Mouse (Mus musculus) midbrain, postnatal 0 days (tissue): ENCODE results near the gene Cfap45. TPM values are rescaled to one million over a fixed set of nuclear protein-coding genes. Genes with fewer than 3 reads are reported as not detected.
A peak's percentile ranks its signal among the peaks of the same experiment; 100 is the strongest.

Experiments used
- ATAC-seq: fragments of 200-750 bp; cut with Nextera tagmentation; 2 replicates; pipeline ENCODE4 v1.8.0; 2017; ENCODE audit warnings: moderate number of reproducible peaks, mild to moderate bottlenecking, moderate TSS enrichment, moderate library complexity; ENCODE audit not compliant: low FRiP score
- DNase-seq: peaks from one replicate; pipeline ENCODE4 v3.0.0-alpha.2; 2015; ENCODE audit warnings: low spot score
- H3K27ac ChIP-seq: fragments of 300-500 bp; sonication (generic); 2 replicates; pipeline ENCODE4 v1.5.1; 2014; ENCODE audit warnings: low read depth, mild to moderate bottlenecking, low read length, mixed read lengths
- H3K27me3 ChIP-seq: fragments of 300-500 bp; sonication (generic); 2 replicates; pipeline ENCODE4 v1.6.1; 2014; ENCODE audit warnings: low read length, control low read depth, mixed read lengths; ENCODE audit not compliant: insufficient read depth
- H3K36me3 ChIP-seq: fragments of 300-500 bp; sonication (generic); 2 replicates; pipeline ENCODE4 v1.6.1; 2014; ENCODE audit warnings: low read length, control low read depth, mixed read lengths; ENCODE audit not compliant: insufficient read depth
- H3K4me1 ChIP-seq: fragments of 300-500 bp; sonication (generic); 2 replicates; pipeline ENCODE4 v1.6.1; 2014; ENCODE audit warnings: mild to moderate bottlenecking, control low read depth, antibody characterized with exemption, low read length, mixed read lengths; ENCODE audit not compliant: insufficient read depth
- H3K4me2 ChIP-seq: fragments of 300-500 bp; sonication (generic); 2 replicates; pipeline ENCODE4 v1.6.1; 2014; ENCODE audit warnings: low read depth, mild to moderate bottlenecking, low read length, mixed read lengths; ENCODE audit not compliant: poor library complexity, severe bottlenecking
- H3K4me3 ChIP-seq: fragments of 300-500 bp; sonication (generic); 2 replicates; pipeline ENCODE4 v1.5.1; 2014; ENCODE audit warnings: low read depth, mild to moderate bottlenecking, low read length, moderate library complexity
- H3K9ac ChIP-seq: fragments of 300-500 bp; sonication (generic); replicated peaks from 2 replicates; pipeline ENCODE4 v1.6.1; 2014; ENCODE audit warnings: mild to moderate bottlenecking, low read length, moderate library complexity, mixed read lengths; ENCODE audit not compliant: poor library complexity, severe bottlenecking
- H3K9me3 ChIP-seq: fragments of 300-500 bp; sonication (generic); 2 replicates; pipeline ENCODE4 v1.6.1; 2016; ENCODE audit warnings: low read length, control low read depth
- CTCF ChIP-seq: IDR thresholded peaks from 2 replicates; pipeline ENCODE4 v1.5.1; 2016; ENCODE audit warnings: antibody characterized with exemption, mild to moderate bottlenecking
- WGBS: fragments of 180-500 bp; shearing (Covaris S2); extraction: QIAGEN DNeasy Blood & Tissue Kit; methylation state at CpG from one replicate; pipeline ENCODE4 v1.1.7; 2014; 5-methylcytosine and 5-hydroxymethylcytosine counted together
- polyA plus RNA-seq: library from polyadenylated mRNA; unstranded; fragments of >200 nt; fragmentation: Nextera tagmentation; extraction: Ambion mirVana; gene quantifications from 2 replicates; pipeline ENCODE4 v1.2.1, GENCODE M21; 2015
- total RNA-seq: library from RNA; depleted of rRNA; stranded (reverse); fragments of >200 nt; gene quantifications from 2 replicates; pipeline ENCODE4 v1.2.3, GENCODE M21; 2014; rRNA removed

The Cfap45 gene
- total and polyA plus RNA-seq, 2 experiments from 2014 or later = 3.1 to 5.4 TPM

GRCm38 (mm10) chr1:172585026-172585425, 64.4 kb downstream of the Cfap45 start:
- no peak for ATAC-seq
- Histone ChIP-seq H3K27me3 (no peaks in the 10 kb centered on the region), H3K9me3 (no peaks in the 10 kb centered on the region), H3K36me3 (no peaks in the 10 kb centered on the region), H3K4me3 (no peak overlapping the region), H3K27ac (no peak overlapping the region), H3K4me2 (no peak overlapping the region), H3K4me1 (peaks cover 4% of the 10 kb centered on the region; the same call in 1 of the 2 replicates), H3K9ac (no peak overlapping the region)
- 47% methylated on average over 4 of the region's 4 CpGs for WGBS
- TF ChIP-seq CTCF = no peak
- no peak for DNase-seq

- TF ChIP-seq CTCF = no peak
These were observed 65.3 kb downstream of the Cfap45 start for GRCm38 (mm10) chr1:172585612-172586567.

GRCm38 (mm10) chr1:172590385-172590784, 69.8 kb downstream of the Cfap45 start, which contains the start of gene Slamf8:
Gene Slamf8 (minus strand): TSS chr1:172590568.
- no peaks in the 10 kb centered on the region for H3K9me3 ChIP-seq
- no peak for ATAC-seq
- no peaks in the 10 kb centered on the region for H3K27me3 ChIP-seq
- H3K36me3 ChIP-seq = no peaks in the 10 kb centered on the region
- H3K4me2 ChIP-seq = no peak within 1 kb of the TSS
- no peak within 1 kb of the TSS for H3K27ac ChIP-seq
- 79% methylated on average over 7 of the region's 7 CpGs for WGBS
- H3K9ac ChIP-seq = no peak within 1 kb of the TSS
- TF ChIP-seq CTCF = no peak
- no peak within 1 kb of the TSS for H3K4me3 ChIP-seq
- peaks cover 4% of the 10 kb centered on the region; the same call in 1 of the 2 replicates for H3K4me1 ChIP-seq
- no peak for DNase-seq

More at GRCm38 (mm10) chr1:172585612-172586567, 65.3 kb downstream of the Cfap45 start:
- DNase-seq = peak; percentile 47
- no peaks in the 10 kb centered on the region for H3K9me3 ChIP-seq
- H3K4me2 ChIP-seq = peak overlapping the region; percentile 9; the same call in 1 of the 2 replicates
- WGBS = 20% methylated on average over 26 of the region's 26 CpGs
- no peaks in the 10 kb centered on the region for H3K36me3 ChIP-seq
- no peak overlapping the region for H3K27ac ChIP-seq
- no peak overlapping the region for H3K4me3 ChIP-seq
- ATAC-seq = peak; percentile 60
- H3K9ac ChIP-seq = no peak overlapping the region
- no peaks in the 10 kb centered on the region for H3K27me3 ChIP-seq
- peaks cover 4% of the 10 kb centered on the region; the same call in 1 of the 2 replicates for H3K4me1 ChIP-seq

GRCm38 (mm10) chr1:172593321-172593720, 72.7 kb downstream of the Cfap45 start:
- no peak overlapping the region for H3K4me2 ChIP-seq
- no peak overlapping the region for H3K9ac ChIP-seq
- 68% methylated on average over 3 of the region's 3 CpGs for WGBS
- H3K27ac ChIP-seq = no peak overlapping the region
- no peaks in the 10 kb centered on the region for H3K9me3 ChIP-seq
- no peak for TF ChIP-seq CTCF
- no peaks in the 10 kb centered on the region for H3K27me3 ChIP-seq
- no peak overlapping the region for H3K4me3 ChIP-seq
- H3K4me1 ChIP-seq = no peaks in the 10 kb centered on the region
- ATAC-seq (no peak), DNase-seq (no peak)
- no peaks in the 10 kb centered on the region for H3K36me3 ChIP-seq

DNA sequence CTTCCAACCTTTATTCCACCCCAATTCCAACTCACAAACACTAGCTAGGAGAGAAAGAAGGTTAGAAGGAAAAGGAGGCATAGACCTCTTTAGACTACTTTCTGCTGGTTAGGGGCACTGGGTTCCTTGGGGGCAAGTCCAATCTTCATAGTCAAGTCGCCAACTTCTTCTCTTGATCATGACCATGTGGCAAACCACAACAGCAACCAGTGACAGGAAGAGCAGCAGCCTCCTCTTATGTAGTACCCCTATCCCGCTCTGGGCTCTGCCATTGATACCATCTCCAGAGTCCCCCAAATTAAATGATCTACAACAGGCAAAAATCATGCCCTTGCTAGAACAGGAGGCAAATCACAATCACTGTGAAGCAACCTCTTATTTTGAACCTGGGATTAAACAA, 73.4 kb downstream of the Cfap45 start:
- 94% methylated on average over 2 of the region's 2 CpGs for WGBS
- no peak overlapping the region for H3K4me3 ChIP-seq

DNA sequence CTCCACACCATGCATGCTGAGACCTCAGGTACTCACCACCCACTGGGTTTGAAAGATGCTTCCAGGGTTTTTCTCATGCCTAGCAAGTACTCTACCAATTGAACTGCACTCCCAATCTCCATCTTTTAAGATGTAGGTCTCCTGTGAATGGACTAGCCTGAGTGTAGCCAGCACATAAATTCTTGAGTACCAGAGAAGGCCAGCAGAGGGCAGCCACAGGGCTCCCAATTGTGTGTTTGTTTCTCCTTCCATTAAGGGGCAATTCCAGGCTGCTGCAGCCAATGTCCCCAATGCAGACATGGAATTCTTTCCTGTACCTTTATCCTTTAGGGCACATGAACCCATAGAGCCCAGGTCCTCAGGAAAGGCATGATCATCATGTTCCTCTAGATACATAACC, 73.9 kb downstream of the Cfap45 start:
- Histone ChIP-seq H3K4me1 (no peaks in the 10 kb centered on the region), H3K36me3 (no peaks in the 10 kb centered on the region), H3K9ac (no peak overlapping the region), H3K4me2 (no peak overlapping the region), H3K27ac (no peak overlapping the region), H3K9me3 (no peaks in the 10 kb centered on the region), H3K4me3 (no peak overlapping the region), H3K27me3 (no peaks in the 10 kb centered on the region)
- TF ChIP-seq CTCF = peak; percentile 80
- ATAC-seq (no peak), DNase-seq (peak; percentile 65)

More for the DNA sequence above, 73.4 kb downstream of the Cfap45 start:
- Histone ChIP-seq H3K27me3 (no peaks in the 10 kb centered on the region), H3K9me3 (no peaks in the 10 kb centered on the region), H3K27ac (no peak overlapping the region), H3K4me1 (no peaks in the 10 kb centered on the region), H3K36me3 (no peaks in the 10 kb centered on the region), H3K4me2 (no peak overlapping the region), H3K9ac (no peak overlapping the region)
- DNase-seq (no peak), ATAC-seq (no peak)
- no peak for TF ChIP-seq CTCF

Other genes starting within 250 kb of the Cfap45 start
- 398 and 409 TPM in 2 replicates for gene Atp1a2, start 222.7 kb upstream of the Cfap45 start, total RNA-seq
- gene Atp1a2, start 222.7 kb upstream of the Cfap45 start, polyA plus RNA-seq = 94.4 and 100 TPM in 2 replicates
- 13.9 and 14.1 TPM in 2 replicates for gene Kcnj9, start 191.5 kb upstream of the Cfap45 start, total RNA-seq
- 5.8 and 6.7 TPM in 2 replicates for gene Kcnj9, start 191.5 kb upstream of the Cfap45 start, polyA plus RNA-seq
- gene Kcnj10, start 179.6 kb upstream of the Cfap45 start, total RNA-seq = 6.1 and 6.6 TPM in 2 replicates
- 3.6 and 3.9 TPM in 2 replicates for gene Kcnj10, start 179.6 kb upstream of the Cfap45 start, polyA plus RNA-seq
- gene Pigm, start 144.3 kb upstream of the Cfap45 start, total RNA-seq = 11.5 and 16.4 TPM in 2 replicates
- 2.2 and 2.6 TPM in 2 replicates for gene Pigm, start 144.3 kb upstream of the Cfap45 start, polyA plus RNA-seq
- 0.19 and 0.38 TPM in 2 replicates for gene Slamf9, start 45.4 kb upstream of the Cfap45 start, total RNA-seq
- 0.20 and 0.29 TPM in 2 replicates for gene Slamf9, start 45.4 kb upstream of the Cfap45 start, polyA plus RNA-seq
- gene Igsf9, start 39.0 kb upstream of the Cfap45 start, total RNA-seq = 40.6 and 53.9 TPM in 2 replicates
- gene Igsf9, start 39.0 kb upstream of the Cfap45 start, polyA plus RNA-seq = 25.0 and 29.0 TPM in 2 replicates
- gene Tagln2, start 20.8 kb upstream of the Cfap45 start, total RNA-seq = 36.3 and 41.6 TPM in 2 replicates
- gene Tagln2, start 20.8 kb upstream of the Cfap45 start, polyA plus RNA-seq = 36.7 and 41.8 TPM in 2 replicates
- gene Vsig8, start 35.1 kb downstream of the Cfap45 start, total RNA-seq = 0.11 and 2.3 TPM in 2 replicates
- 1.3 and 2.5 TPM in 2 replicates for gene Vsig8, start 35.1 kb downstream of the Cfap45 start, polyA plus RNA-seq
- not detected in 2 replicates for gene Slamf8, start 69.8 kb downstream of the Cfap45 start, total RNA-seq
- gene Slamf8, start 69.8 kb downstream of the Cfap45 start, polyA plus RNA-seq = not detected in 2 replicates
- gene Fcrl6, start 81.8 kb downstream of the Cfap45 start, total RNA-seq = 0.16 TPM in 1 of 2 replicates, not detected in the other
- gene Fcrl6, start 81.8 kb downstream of the Cfap45 start, polyA plus RNA-seq = 0.10 and 0.11 TPM in 2 replicates
- gene Dusp23, start 112.2 kb downstream of the Cfap45 start, total RNA-seq = 1.8 and 3.3 TPM in 2 replicates
- gene Dusp23, start 112.2 kb downstream of the Cfap45 start, polyA plus RNA-seq = 7.2 and 8.3 TPM in 2 replicates
- not detected in 2 replicates for gene Crp, start 177.3 kb downstream of the Cfap45 start, total RNA-seq
- not detected in 2 replicates for gene Crp, start 177.3 kb downstream of the Cfap45 start, polyA plus RNA-seq